In genomic region chrX:13347027-13347840, GRCm38 (mm10) we compare ENCODE assay signal across 8 mouse cellular contexts.
DNase-seq lines count a peak whose midpoint lies in the region; ATAC-seq and TF ChIP-seq lines count a peak whose summit lies in the region.

No protein-coding gene starts in this region.

- H3K36me3 ChIP-seq in forebrain, embryonic 10.5 days (replicated peaks), result no peaks in the 10 kb centered on the region
- no peaks in the 10 kb centered on the region for H3K36me3 ChIP-seq in heart, embryonic 15.5 days
- no peaks in the 10 kb centered on the region for H3K36me3 ChIP-seq in liver, embryonic 14.5 days (replicated peaks; ENCODE audit: control insufficient read depth, insufficient read depth, low read depth)
- no peaks in the 10 kb centered on the region for H3K36me3 ChIP-seq in stomach, embryonic 16.5 days (ENCODE audit: control insufficient read depth, insufficient read depth, low read length)

- peak overlapping the region; percentile 52 for H3K4me3 ChIP-seq in forebrain, embryonic 10.5 days
- H3K4me3 ChIP-seq in heart, embryonic 15.5 days, result peak overlapping the region; percentile 51
- H3K4me3 ChIP-seq in liver, embryonic 14.5 days (ENCODE audit: insufficient read depth in 1 of 2, low read depth in 2 of 2, low read length in 2 of 2), result peak overlapping the region; percentile 46 to 64
- H3K4me3 ChIP-seq in stomach, embryonic 16.5 days (replicated peaks; ENCODE audit: low read length), result peak overlapping the region; percentile 44

- no peaks in the 10 kb centered on the region for H3K9me3 ChIP-seq in forebrain, embryonic 10.5 days
- no peaks in the 10 kb centered on the region for H3K9me3 ChIP-seq in heart, embryonic 15.5 days (replicated peaks)
- no peaks in the 10 kb centered on the region for H3K9me3 ChIP-seq in liver, embryonic 14.5 days (ENCODE audit: control insufficient read depth, low read length)
- no peaks in the 10 kb centered on the region for H3K9me3 ChIP-seq in stomach, embryonic 16.5 days (replicated peaks; ENCODE audit: control insufficient read depth, low read length)

- 7% methylated on average over 27 of the region's 27 CpGs for WGBS in forebrain, embryonic 10.5 days
- 4% methylated on average over 27 of the region's 27 CpGs for WGBS in heart, embryonic 15.5 days
- WGBS in liver, embryonic 14.5 days (ENCODE audit: insufficient replicate concordance), result 3% methylated on average over 27 of the region's 27 CpGs
- 5% methylated on average over 27 of the region's 27 CpGs for WGBS in stomach, embryonic 16.5 days

- H3K4me2 ChIP-seq in heart, embryonic 15.5 days, result peak overlapping the region; percentile 62
- peak overlapping the region; percentile 51 for H3K4me2 ChIP-seq in liver, embryonic 14.5 days (ENCODE audit: low read depth)
- peak overlapping the region; percentile 52 for H3K4me2 ChIP-seq in stomach, embryonic 16.5 days (ENCODE audit: low read depth, low read length)

- peak; percentile 84 for DNase-seq in CD4-positive helper T cell, adult 2 months (ENCODE audit: low read depth, low spot score)
- peak; percentile 92 for DNase-seq in brain, adult 2 months (ENCODE audit: low read depth, low spot score)
- DNase-seq in forebrain, embryonic 10.5 days (ENCODE audit: extremely low spot score, low spot score), result peak; percentile 66
- peak; percentile 65 to 75 for DNase-seq in kidney, postnatal 25 days
- DNase-seq in liver, embryonic 14.5 days (ENCODE audit: low read depth in 3 of 3, low spot score in 3 of 3), result peak; percentile 26 to 36 (median 33)
- DNase-seq in neural tube, embryonic 10.5 days (ENCODE audit: extremely low spot score, low spot score), result peak; percentile 65

- H3K27ac ChIP-seq in forebrain, embryonic 10.5 days, result peak overlapping the region; percentile 92
- peak overlapping the region; percentile 87 for H3K27ac ChIP-seq in heart, embryonic 15.5 days
- no peak overlapping the region for H3K27ac ChIP-seq in liver, embryonic 14.5 days
- peak overlapping the region; percentile 77 for H3K27ac ChIP-seq in stomach, embryonic 16.5 days (ENCODE audit: low read length)

- TF ChIP-seq EP300 in liver, embryonic 14.5 days (IDR thresholded peaks at IDR 0.05; ENCODE audit: low read depth), result peak; percentile 31

- H3K9ac ChIP-seq in heart, embryonic 15.5 days, result 0 out of 2 replicates have a peak overlapping the region, but pooled peaks have one; percentile 7
- H3K9ac ChIP-seq in liver, embryonic 14.5 days (replicated peaks), result no peak overlapping the region
- H3K9ac ChIP-seq in stomach, embryonic 16.5 days (ENCODE audit: low read length), result peak overlapping the region; percentile 56

- peak; percentile 90 for ATAC-seq in heart, embryonic 15.5 days (replicated peaks; ENCODE audit: insufficient number of reproducible peaks, insufficient read depth, low FRiP score, low read depth)
- peak; percentile 82 for ATAC-seq in liver, embryonic 14.5 days (ENCODE audit: insufficient read depth)
- peak; percentile 87 for ATAC-seq in stomach, embryonic 16.5 days (ENCODE audit: insufficient read depth, low FRiP score)

- no peak for TF ChIP-seq CTCF in liver, embryonic 14.5 days (IDR thresholded peaks at IDR 0.05; ENCODE audit: low read depth)

- peaks cover 87% of the 10 kb centered on the region for H3K27me3 ChIP-seq in forebrain, embryonic 10.5 days (ENCODE audit: poor library complexity, severe bottlenecking)
- peaks cover 37% of the 10 kb centered on the region for H3K27me3 ChIP-seq in heart, embryonic 15.5 days
- no peaks in the 10 kb centered on the region for H3K27me3 ChIP-seq in liver, embryonic 14.5 days (ENCODE audit: control insufficient read depth, insufficient read depth, low read length)
- H3K27me3 ChIP-seq in stomach, embryonic 16.5 days (ENCODE audit: control insufficient read depth, insufficient read depth, low read length), result peaks cover 8% of the 10 kb centered on the region; the same call in 1 of the 2 replicates

- peaks cover 33% of the 10 kb centered on the region for H3K4me1 ChIP-seq in forebrain, embryonic 10.5 days
- H3K4me1 ChIP-seq in heart, embryonic 15.5 days (replicated peaks), result peaks cover 10% of the 10 kb centered on the region
- H3K4me1 ChIP-seq in liver, embryonic 14.5 days (replicated peaks; ENCODE audit: control insufficient read depth in 2 of 2, insufficient read depth in 2 of 2, low read length in 1 of 2), result peaks cover 0 to 4% of the 10 kb centered on the region in 2 experiments; a peak in 2 of 4 replicates
- H3K4me1 ChIP-seq in stomach, embryonic 16.5 days (ENCODE audit: control insufficient read depth, insufficient read depth, low read length), result peaks cover 9% of the 10 kb centered on the region; the same call in 1 of the 2 replicates

Comparison
In these comparisons a context has a peak if more than half of its experiments do, and no peak if none do; other contexts are left out.
1. DNase-seq: peak in every context shown above with its lines; median percentile 92 in brain, adult 2 months; 84 in CD4-positive helper T cell, adult 2 months; 70 in kidney, postnatal 25 days; 66 in forebrain, embryonic 10.5 days; 65 in neural tube, embryonic 10.5 days; 33 in liver, embryonic 14.5 days.